Mouse (Mus musculus) CD4-positive, CD25-positive, alpha-beta regulatory T cell, adult 2 months (primary cell): ENCODE results near the gene Togaram2.
"Not testable (repeated sequence)": the region's sequence is repeated elsewhere in the genome, so short reads cannot be mapped to it uniquely, and the experiment has no call there.

ENCODE experiments used
- DNase-seq: peaks from one replicate; pipeline ENCODE4 v3.0.0-alpha.2; 2012; ENCODE audit warnings: low read depth, low spot score

Gene Togaram2

DNA sequence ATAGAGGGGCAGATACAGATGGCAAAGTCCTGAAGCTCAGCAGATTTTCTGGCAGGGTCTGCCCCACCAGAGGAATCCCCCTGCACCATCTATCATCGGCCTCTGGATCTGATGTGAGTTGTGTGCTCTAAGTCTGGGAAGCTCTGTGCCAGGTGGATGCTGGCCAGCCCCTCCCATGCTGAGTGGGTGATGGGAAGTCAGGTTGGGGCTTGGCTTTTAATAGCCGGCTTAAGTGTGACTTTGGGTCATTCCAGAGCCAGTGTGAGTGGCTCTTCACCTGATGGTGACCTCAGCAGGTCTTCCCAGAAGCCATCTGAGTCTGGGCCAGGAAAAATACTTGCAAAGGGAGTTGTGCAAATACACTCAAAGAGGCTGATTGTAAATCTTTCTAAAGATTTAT is 57.6 kb downstream of the Togaram2 start:
- no peak for DNase-seq

DNA sequence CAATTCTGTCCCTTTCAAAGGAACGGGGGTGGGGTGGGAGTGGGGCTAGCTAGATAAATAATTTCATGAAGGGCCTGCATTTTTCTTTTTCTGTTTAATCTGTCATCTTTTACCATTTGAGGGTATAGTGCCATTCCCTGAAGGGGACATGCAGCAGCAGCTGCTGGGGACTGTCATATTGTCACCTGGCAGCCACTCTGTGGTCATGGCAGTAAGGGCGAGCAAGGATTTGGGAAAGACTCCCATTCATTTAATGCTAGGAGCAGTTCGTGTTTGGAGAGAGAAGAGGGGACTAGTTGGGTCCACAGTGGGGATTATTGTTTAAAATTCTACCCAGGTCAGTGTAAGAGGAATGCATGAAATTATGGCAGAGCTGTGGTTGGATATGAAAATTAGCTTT is 63.4 kb downstream of the Togaram2 start:
- no peak for DNase-seq

DNA sequence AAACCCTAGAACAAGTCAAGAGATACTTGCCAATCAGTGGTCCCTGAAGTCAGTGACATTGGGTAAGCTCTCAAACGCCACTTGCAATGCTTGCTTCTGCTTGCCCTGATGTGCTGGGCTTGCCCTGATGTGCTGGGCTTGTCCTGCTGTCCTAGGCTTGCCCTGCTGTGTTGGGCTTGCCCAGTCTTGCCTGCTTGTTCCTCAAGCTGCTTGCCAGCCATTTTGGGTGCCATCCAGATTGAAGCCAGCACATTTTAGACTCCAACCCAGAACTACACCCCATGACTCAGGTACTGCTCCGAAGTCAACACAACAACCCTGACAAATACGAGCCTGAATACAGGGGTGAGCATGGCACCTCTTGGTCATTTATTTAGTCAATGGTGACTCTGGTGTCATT is 69.1 kb downstream of the Togaram2 start:
- no peak for DNase-seq

DNA sequence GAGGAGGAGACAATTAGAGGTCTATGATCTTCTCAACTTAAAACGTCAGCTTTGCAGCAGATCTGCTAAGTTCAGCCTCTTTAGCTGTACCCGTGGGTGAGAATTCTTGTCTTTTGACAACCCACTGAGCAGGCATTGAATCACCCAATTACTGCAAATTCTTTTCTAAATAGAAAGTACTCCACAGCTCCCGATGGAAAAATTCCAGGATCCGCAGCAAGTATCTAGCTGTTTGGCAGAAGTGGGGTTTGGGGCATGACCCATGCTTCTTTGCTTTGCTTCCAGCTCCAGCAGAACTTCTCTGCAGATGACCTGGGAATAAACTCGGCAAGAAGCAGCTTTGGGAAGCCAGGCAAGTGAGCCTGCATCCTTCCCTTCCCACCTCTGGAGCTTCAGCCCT is 69.9 kb downstream of the Togaram2 start:
- DNase-seq = no peak

DNA sequence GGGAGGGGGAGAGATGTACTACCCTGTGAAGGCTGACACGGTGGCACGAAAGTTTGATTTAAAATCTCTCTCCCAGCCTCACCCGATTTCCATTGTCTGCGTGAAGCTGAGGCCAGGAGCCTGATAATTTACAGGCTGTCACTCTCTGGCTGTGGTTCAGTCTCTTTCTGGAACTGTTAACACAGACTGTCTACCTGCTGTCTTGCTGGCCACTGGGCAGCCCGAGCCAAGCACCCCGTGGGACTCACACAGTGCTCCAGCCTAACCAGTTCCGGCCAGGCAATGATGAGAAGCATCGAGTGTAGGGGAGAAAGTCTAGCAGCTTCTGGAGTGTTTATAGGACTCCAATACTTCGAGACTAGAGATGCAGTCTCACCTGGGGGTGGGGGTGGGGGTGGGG is 73.1 kb downstream of the Togaram2 start:
- DNase-seq = no peak

DNA sequence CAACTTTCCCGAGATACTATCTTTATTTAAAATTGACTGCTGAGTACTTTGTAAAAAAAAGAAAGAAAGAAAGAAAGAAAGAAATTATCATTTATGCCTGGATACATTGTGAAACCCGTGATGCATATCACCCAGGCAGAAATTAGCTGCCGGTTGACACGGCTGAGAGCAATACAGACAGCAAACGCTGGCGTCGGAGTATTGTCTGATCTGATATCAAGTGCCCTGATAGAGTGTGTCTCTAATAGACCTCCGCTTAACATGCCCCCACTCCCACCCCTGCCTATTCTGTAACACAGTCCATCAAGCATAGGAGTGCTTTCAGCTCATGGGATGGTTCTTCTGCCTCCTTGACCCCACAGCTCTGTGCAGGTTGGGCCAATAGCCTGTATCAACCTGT is 74.5 kb downstream of the Togaram2 start:
- no peak for DNase-seq

DNA sequence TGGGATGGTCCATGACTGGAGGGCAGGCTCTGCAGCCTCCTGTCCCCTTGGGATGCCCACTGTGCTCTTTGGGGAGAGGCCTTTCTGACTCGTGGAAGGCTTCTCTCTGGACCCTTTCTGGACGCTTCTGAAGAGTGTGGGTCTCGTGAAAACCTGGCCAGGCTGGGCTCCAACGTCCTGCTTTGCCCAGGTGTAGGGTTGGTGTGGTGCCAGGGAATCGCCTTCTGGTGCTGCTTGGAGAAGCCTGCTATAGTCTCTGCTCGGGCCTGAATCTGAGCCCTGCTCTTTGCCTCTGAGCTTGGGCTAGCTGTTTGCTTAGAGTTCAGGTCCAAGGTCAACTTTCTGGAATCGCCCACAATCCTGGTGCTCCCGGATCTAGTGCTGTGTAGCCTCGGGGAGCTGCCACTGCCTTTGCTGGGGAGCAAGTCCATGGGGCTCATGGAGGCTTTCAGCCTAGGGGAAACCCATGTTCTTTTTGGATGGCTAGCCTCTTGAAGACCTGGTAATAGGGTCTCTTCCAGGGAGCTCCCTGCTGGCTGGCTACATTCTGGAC is 76.6 kb downstream of the Togaram2 start:
- DNase-seq = no peak

DNA sequence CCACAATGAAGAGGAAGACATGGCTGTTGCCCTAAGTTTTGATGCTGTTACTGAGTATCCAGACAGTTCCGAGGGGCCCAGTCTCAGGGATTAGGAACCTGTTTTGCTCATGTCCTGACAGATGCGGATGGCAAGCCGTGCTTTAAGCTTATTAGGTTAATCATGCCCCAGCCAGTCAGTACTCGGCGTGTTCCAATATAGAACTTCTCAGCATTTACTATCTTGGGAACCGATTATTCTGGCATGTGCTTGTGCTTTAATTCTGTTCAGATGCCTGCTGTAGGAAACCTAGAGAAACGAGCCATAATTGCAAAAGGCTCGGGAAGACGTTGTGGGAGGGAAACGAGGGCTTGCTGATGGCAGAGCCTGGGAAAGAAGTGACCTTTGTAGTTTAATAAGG is 79.8 kb downstream of the Togaram2 start, which contains the start of gene Pcare:
Pcare (minus strand) TSS at position 64 of the 400 bp plus-strand sequence.
- DNase-seq = no peak

DNA sequence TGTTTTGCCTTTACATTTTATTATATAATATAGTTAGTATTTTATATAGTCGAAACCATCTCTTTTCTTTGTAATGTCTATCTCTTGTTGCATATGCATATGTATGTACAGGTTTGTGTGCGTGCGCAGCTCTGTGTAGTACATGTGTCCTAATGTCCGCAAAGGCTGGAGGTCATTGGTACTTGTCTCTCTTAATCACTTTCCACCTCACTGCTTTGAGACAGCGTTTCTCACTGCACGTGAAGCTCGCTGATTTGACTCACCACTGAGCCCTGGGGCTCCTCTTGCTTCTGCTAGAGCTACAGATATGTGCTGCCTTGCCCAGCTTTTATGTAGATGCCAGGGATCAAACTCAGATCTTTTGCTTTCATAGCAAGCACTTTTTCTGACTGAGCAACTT is 87.5 kb downstream of the Togaram2 start:
- DNase-seq = no peak

DNA sequence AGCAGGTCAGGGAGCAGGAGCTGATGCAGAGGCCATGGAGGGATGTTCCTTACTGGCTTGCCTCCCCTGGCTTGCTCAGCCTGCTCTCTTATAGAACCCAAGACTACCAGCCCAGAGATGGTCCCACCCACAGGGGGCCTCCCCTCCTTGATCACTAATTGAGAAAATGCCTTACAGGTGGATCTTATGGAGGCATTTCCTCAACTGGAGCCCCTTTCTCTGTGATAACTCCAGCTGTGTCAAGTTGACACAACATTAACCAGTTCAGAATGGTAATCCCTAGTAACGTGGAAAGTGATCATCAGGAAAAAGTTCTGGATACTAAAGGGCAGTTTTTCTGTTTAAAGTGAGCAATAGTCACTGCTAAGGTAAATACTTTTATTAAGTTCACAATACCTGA is 95.1 kb downstream of the Togaram2 start, which contains the start of gene Clip4:
Clip4 (plus strand) TSS at position 301 of the 400 bp plus-strand sequence.
- DNase-seq = not testable (repeated sequence)

DNA sequence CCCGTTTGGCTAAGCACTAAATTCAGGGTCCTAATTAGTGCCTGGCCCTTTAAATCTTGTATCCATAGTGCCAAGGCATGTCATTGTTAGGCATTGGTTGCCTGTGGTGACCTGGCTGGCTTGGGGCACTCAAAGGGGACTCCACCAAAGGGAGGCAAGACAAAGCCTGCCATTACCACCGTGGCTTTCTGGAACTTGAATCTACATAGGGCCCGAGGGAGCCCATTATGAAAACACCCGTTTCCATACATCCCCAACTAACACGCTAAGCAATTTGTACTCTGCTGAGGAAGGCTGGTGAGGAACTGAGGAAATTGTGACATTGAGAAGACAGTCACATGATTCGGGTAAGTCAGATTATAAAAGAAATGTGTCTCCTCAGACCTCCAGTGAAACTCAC is 96.5 kb downstream of the Togaram2 start:
- no peak for DNase-seq

DNA sequence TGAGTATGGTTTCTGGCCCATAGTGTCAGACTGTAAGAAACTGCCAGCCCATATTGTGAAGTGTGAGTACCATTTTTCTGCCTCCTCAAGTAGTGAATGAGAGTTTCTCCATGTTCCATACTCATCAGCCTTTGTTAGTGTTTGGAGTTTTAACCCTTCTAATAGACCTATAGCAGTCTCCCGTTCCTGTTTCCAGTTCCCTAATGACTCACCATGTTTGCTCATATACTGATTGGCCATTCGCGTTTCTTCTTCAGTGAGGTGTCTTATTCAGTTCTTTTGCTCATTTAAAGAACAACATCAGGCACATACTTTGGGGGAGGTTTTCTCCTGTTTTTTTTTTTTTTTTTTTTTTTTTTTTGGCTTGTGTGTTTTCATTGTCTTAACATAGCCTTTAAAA is 97.6 kb downstream of the Togaram2 start:
- no peak for DNase-seq

DNA sequence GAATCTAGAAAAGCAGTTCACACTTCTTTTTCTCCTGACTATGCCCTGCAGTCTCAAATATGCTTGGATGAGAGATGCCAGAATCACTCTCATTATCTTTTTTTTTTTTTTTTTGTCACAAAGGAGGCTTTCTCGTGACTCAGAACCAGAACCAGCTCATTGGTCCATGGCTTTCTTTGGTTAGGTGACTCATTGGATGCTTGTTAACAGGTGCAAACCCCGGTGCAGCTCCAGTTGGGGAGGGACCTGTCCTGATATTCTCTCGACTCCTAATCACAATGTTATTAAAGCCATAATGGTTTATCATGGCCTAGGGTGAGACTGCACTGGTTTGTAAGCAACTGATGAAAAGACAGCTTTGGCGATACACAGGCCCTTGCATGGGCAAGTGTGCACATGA is 101.1 kb downstream of the Togaram2 start:
- DNase-seq = no peak

DNA sequence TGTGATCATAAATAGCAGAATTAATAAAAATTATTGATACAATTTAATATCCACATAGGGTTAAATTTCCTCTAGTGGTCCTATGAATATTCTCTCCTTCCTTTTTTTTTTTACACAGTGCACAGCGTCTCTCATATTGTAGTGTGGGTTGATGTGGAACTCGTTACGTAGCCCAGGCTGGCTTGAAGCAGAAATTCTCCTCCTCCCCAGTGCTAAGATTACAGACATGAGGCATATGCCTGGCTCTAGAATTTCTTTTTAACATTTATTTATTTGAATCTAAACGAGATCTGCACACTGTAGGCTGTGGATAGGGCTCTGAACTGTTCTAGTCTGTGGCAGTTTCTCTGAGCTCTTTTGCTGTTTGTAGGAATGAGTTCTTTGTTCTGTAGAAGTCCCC is 102.2 kb downstream of the Togaram2 start:
- DNase-seq = no peak

DNA sequence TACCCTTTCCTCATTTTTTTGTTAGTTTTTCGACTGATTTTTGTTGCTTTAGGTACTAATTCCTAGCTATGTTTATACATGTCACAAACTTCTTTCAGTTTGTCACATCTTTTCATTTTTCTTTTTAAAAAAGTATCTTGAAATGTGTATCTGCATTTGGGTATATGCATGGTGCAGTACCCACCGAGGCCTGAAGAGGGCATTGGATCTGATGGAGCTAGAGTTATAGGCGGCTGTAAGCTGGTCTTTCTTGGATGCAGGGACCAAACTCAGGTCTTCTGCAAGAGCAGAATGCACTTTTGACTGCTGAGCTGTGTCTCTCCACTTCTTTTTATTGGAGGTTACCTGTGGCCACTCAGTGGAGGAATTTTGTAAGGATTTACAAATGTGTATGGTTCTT is 105.6 kb downstream of the Togaram2 start:
- DNase-seq = no peak
